Mouse (Mus musculus) 3134 (cell line): ENCODE measurements around the gene Cyp17a1.

Experiments
- DNase-seq: peaks from one replicate; pipeline ENCODE4 v3.0.0-alpha.2; 2011; ENCODE audit warnings: low spot score; ENCODE audit not compliant: insufficient read length; ENCODE audit errors: extremely low read depth

The Cyp17a1 gene

GRCm38 (mm10) chr19:46672766-46673418 is at the start of gene Cyp17a1:
Gene Cyp17a1, minus strand, starts transcription at chr19:46673172.
- no peak for DNase-seq

DNA sequence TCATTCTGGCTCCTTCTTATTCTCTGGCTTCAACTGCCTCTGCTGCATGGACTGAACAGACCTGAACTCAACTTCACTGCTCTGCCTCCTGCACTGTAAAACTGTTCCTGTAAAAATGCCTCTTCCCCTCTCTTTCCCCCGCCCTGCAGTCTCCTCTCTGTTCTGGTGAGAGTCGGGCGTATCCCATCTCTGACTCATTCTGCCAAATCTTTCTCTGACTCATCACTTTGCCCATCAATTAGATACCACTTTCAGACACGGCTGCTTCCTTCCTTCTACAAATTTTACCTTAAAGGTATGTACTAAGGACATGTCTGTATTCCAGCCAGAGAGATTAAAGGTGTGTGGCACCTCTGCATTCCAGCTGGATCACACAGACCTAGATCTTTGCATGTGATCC is 45.2 kb upstream of the Cyp17a1 start:
- DNase-seq: no peak

DNA sequence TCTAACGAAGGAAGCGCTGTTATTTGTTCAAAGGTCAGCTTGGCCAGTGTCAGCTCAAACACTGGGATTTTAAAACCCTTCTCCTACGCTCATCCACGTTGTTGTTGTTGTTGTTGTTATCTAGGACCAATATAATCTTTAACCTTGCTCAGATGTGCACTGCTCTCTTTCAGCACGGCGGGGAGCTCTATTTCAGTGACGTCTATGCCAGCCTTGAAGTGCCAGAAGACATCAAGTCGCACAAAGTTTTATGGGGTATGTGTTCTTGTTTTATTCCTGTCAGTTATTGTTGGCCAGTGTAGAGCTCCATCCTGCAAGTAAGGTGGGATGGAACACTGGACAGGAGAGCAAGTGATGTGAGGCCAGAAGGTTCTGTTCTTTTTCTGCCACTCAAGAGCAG is 42.0 kb upstream of the Cyp17a1 start:
- no peak for DNase-seq

GRCm38 (mm10) chr19:46714234-46714633 is 41.3 kb upstream of the Cyp17a1 start:
- DNase-seq: no peak

- no peak for DNase-seq
Measured at GRCm38 (mm10) chr19:46710614-46711013, 37.6 kb upstream of the Cyp17a1 start.

DNA sequence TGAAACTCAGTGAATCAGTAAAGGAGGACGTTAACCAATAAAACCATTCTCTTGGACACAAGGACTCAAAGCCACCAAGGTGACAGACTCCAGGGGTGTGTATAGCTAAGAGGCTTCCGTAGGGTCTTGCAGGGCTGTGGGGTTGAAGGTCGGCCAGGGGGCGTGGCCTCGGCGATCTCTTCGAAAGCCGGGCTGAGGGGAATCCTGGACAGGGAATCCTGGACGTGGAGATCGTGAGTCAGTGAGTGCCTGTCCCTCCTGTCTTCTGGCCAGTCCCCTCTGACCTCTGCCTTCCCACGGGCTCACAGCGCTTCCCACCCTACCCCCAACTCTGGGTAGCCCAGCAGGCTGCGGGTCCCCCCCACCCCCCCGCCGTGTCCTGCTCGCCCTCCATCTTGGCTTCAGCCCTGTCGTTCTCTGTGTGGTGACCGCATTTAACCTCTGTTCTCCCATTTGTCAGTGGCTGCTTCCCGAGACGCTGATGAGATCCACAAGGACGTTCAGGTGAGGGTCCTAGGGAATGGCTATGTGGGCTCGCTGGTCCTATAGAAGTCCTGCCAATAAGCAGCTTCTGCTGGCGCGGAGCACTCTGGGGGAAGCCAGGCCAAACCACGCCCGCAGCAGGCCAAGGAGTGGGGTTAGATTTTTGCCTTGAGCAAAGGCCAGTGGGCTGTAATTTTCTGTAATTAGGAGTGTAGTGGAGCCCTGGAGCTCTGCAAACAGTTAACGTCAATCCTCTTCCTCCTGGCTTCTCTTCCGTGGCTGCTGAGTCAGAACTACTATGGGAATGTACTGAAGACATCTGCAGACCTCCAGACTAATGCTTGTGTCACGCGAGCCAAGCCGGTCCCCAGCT is 34.6 kb upstream of the Cyp17a1 start, which contains the start of gene As3mt:
Gene As3mt (plus strand): TSS at position 163 of the 856 bp plus-strand sequence.
- no peak for DNase-seq

DNA sequence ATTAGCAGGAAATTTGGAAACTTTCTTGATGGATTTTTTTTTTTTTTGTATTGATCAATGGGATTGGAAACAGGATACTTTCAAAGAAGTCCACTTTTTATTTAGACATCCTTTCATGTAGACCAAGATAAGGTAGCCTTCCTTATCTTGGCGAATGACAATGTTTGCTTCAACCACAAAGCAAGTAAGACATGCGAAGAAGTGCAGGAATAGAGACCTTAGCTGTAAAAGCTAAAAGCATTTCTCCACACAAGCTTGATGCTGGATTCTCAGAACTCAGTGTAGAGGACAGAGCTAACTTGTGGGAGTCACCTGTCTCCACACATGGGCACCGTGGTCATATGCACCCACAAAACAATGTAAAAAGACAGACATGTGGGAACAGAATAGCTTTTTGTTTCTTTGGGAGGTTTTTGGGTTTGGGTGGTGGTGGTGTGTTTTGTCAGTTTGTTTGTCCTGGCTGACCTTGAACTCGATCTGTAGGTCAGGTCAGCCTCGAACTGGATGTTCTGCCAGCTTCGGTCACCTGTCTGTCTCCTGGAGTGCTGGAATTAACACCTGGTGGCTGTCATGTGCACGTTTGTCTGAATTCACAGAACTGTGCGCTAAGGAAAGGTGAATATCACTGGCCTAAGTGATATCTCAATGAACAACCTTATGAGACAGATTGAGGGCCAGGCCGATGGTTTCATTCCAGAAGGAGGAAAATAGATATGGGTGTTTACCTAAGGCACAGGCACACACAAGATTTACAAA is 33.7 kb upstream of the Cyp17a1 start:
- no peak for DNase-seq

DNA sequence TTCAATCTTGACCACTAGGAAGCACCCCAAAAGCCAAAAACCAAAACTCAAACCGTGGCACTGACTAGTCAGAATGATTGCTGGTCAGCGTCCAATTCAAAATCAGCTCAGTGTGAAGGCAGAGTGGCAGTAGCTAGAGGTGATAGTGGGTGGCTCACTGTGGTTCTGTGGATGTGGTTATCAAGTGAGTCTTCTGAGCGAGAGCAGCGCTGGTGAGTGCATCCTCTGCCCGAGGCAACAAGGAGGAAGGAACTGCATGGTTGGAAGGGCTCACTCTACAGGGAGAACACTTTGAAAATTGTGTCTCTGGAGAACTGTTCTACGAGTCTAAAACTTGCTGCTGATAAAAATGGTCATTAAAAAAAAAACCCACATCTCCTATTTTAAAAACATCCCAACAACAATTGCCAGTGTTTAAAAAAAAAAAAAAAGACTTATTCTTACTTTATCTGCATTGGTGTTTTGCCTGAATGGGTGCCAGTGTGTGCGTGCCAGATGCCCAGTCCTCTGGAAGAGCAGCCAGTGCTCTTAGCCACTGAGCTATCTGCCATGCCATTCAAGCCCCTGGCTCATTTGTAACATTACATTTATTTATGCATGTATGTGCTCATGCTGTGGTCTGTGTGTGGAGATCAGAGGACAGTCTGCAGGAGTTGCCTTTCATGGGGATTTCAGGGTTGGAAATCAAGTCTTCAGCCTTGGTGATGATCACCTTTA is 33.0 kb upstream of the Cyp17a1 start:
- DNase-seq: no peak

- no peak for DNase-seq
Measured at GRCm38 (mm10) chr19:46701156-46701555, 28.2 kb upstream of the Cyp17a1 start.

DNA sequence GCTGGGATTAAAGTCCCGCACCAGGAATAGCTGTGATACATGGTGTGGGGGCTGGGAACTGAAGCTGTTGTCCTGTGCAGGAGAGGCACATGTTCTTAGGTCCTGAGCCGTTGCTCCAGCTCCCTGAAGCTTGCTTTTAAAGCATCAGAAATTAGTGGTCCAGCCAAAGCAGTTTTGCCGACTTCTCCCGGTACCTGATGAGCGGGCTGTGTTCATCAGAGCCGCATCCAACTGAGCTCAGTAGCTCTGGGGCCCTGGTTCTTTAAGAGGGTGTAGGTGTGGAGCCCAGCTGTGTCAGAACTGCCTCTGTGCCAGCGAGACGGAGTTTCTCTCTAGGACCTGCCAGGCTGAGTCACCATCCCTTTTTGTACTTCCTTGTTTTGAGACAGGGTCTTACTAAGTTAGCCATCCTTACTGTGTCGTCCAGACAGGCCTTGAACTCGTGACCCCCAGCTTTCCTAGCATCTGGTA is 26.1 kb upstream of the Cyp17a1 start:
- no peak for DNase-seq

- no peak for DNase-seq
Measured at GRCm38 (mm10) chr19:46697840-46698517, 25.0 kb upstream of the Cyp17a1 start.

DNA sequence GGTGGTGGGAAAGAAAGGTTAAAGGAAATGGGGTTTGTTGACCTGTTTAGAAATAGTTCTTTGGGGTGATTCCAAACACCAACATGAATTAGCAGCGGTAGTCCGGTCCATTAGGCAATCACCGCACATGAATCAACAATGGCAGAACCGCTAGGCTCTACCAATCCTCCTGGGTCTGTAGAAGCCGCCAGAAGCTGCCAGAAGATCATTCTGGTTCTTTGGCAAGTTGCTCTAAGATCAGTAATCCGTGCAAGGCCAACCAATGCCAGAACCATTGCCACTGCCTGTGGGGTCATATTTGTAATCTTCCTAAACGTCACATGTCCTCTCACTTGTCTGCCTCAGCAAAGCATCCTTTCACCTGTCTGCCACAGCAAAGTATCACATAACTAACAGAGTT is 24.0 kb upstream of the Cyp17a1 start:
- no peak for DNase-seq

DNA sequence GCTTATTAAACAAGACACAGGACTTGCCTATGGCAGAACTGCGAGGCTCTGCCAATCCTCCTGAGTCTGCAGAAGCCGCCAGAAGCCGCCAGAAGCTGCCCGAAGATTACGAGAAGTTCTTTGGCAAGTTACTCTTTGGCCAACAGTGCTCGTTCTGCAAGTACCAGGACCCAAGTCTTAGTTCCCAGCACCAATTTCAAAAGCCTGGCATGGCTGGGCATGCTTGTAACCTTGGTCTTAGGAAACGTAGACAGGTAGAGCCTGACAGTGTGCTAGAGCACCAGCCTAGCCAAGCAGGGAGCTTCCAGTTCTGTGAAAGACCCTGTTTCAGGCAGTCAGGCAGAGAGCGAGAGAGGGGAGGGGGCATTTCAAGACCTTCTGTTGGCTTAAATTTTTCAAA is 23.5 kb upstream of the Cyp17a1 start:
- DNase-seq: no peak

DNA sequence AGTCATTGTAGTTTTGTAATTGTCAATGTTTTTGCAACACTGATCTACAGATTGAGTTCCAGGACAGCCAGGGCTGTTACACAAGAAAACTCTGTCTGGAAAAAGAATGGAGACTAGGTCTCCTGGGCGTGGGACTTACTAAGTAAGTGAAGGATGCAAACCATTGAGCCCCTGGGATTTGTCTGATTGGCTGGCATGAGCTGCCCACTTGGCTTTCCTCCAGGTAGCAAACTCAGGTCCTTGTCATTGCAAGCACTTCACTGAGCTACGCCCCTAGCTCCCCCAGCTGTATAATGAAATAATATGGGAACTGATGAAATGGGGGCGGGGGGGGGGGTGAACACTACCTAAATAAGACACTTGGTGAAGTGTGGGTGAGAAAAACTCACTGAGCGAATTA is 20.2 kb upstream of the Cyp17a1 start:
- no peak for DNase-seq

- DNase-seq: no peak
Measured at GRCm38 (mm10) chr19:46691078-46691477, 18.1 kb upstream of the Cyp17a1 start.

- no peak for DNase-seq
Measured at GRCm38 (mm10) chr19:46690387-46690786, 17.4 kb upstream of the Cyp17a1 start.

GRCm38 (mm10) chr19:46689460-46690372 is 16.7 kb upstream of the Cyp17a1 start, which contains the start of gene Borcs7:
Gene Borcs7, plus strand, starts transcription at chr19:46689906.
- DNase-seq: peak; percentile 90

- no peak for DNase-seq
Measured at GRCm38 (mm10) chr19:46679720-46680383, 6.9 kb upstream of the Cyp17a1 start.
